Comparison of ENCODE assay signal across 14 mouse cellular contexts in the genomic region with DNA sequence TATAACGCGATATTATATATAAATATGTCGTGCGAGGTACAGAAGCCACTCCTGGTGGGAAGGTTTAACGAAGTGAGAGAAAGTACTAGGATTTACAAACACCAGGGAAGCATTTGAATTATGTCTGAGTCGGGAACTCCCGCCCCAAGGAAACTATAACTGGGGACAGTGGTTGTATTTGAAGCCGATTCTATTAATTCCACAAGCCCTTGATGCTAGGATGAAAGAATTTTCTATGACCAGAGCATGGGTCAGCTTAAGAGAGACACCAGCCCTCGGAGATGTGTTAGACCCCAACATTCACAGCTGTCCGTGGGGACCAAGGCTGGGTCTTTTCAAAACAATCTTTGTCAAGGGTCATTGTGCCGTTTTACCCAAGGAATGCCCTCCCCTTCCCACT. TPM values are rescaled to one million over a fixed set of nuclear protein-coding genes. Genes with fewer than 3 reads are reported as not detected.
A peak's percentile ranks its signal among the peaks of the same experiment; 100 is the strongest.
DNase-seq lines count a peak whose midpoint lies in the region; ATAC-seq and TF ChIP-seq lines count a peak whose summit lies in the region.
"Had no signal": no experiment of that assay in that cellular context is flagged by ENCODE, and none has a peak within 500 bp of the region (broad histone marks: within the 10 kb centered on the region; RNA-seq: fewer than 3 reads in every experiment).

No protein-coding gene starts in this region.

- H3K4me3 ChIP-seq in megakaryocyte, embryonic 14.5 days (replicated peaks) = peak overlapping the region; percentile 3
- peak overlapping the region; percentile 57 for H3K4me3 ChIP-seq in limb, embryonic 15.5 days
- no peak overlapping the region for H3K4me3 ChIP-seq in left cerebral cortex, adult 2 months
- H3K4me3 ChIP-seq: liver, embryonic 15.5 days; myocyte had no signal

- H3K9ac ChIP-seq in limb, embryonic 15.5 days = no peak overlapping the region
- H3K9ac ChIP-seq: liver, embryonic 15.5 days had no signal

- no peaks in the 10 kb centered on the region for H3K9me3 ChIP-seq in megakaryocyte, embryonic 14.5 days
- H3K9me3 ChIP-seq in limb, embryonic 15.5 days = no peaks in the 10 kb centered on the region
- H3K9me3 ChIP-seq: liver, embryonic 15.5 days had no signal

- 22% methylated on average over 11 of the region's 11 CpGs for whole genome bisulfite sequencing in limb, embryonic 15.5 days

- peak overlapping the region; percentile 94 for H3K4me2 ChIP-seq in limb, embryonic 15.5 days
- H3K4me2 ChIP-seq: liver, embryonic 15.5 days had no signal

- no peaks in the 10 kb centered on the region for H3K36me3 ChIP-seq in megakaryocyte, embryonic 14.5 days (replicated peaks; ENCODE audit: low read length)
- H3K36me3 ChIP-seq in limb, embryonic 15.5 days = no peaks in the 10 kb centered on the region
- H3K36me3 ChIP-seq: liver, embryonic 15.5 days had no signal

- peaks cover 70% of the 10 kb centered on the region for H3K27me3 ChIP-seq in megakaryocyte, embryonic 14.5 days (replicated peaks)
- peaks cover 41% of the 10 kb centered on the region for H3K27me3 ChIP-seq in limb, embryonic 15.5 days

- peaks cover 35% of the 10 kb centered on the region for H3K4me1 ChIP-seq in megakaryocyte, embryonic 14.5 days
- H3K4me1 ChIP-seq in limb, embryonic 15.5 days = peaks cover 43% of the 10 kb centered on the region
- H3K4me1 ChIP-seq: liver, embryonic 15.5 days had no signal

- DNase-seq in embryo, embryonic 10.5 days (ENCODE audit: low spot score) = peak; percentile 50
- DNase-seq in embryo, embryonic 9.5 days (ENCODE audit: extremely low spot score) = no peak
- no peak for DNase-seq in right cerebral cortex, postnatal 36 days (ENCODE audit: low spot score in 2 of 2)
- no peak for DNase-seq in left cerebral cortex, adult 2 months (ENCODE audit: extremely low spot score in 1 of 2, low spot score in 2 of 2)
- DNase-seq in adrenal gland, postnatal 4 days (ENCODE audit: low spot score in 2 of 2) = no peak
- DNase-seq: adrenal gland, adult 2 months; cerebellum, adult 18-20 months had no signal

- intact Hi-C loops in left cerebral cortex, adult 2 months (cut with DNase I) = no loop called here

- no peak overlapping the region for H3K27ac ChIP-seq in limb, embryonic 15.5 days
- no peak overlapping the region for H3K27ac ChIP-seq in left cerebral cortex, adult 2 months
- H3K27ac ChIP-seq: layer of hippocampus, adult 2 months; liver, embryonic 15.5 days had no signal

- TF ChIP-seq CTCF in left cerebral cortex, adult 2 months (IDR thresholded peaks at IDR 0.05) = no peak

- no peak for ATAC-seq in megakaryocyte, adult 5-6 weeks (ENCODE audit: poor library complexity, severe bottlenecking)
- ATAC-seq in limb, embryonic 15.5 days (ENCODE audit: insufficient number of reproducible peaks, low FRiP score, low TSS enrichment, low read depth) = no peak

RNA-seq across cellular contexts. Expression of a gene that starts 1.3 kb away (rescaled TPM):
- 16.3 and 25.6 TPM in 2 replicates for polyA plus RNA-seq in megakaryocyte, embryonic 14.5 days (2012; ENCODE audit: insufficient read depth, low replicate concordance)
- 1.1 and 2.3 TPM in 2 replicates for total RNA-seq in megakaryocyte, adult 5-6 weeks (2015)
- 0.55 and 1.3 TPM in 2 replicates for total RNA-seq in megakaryocyte, adult 5-6 weeks (2017)
- polyA plus RNA-seq in limb, embryonic 15.5 days (2015; fragmentation: Nextera tagmentation; extraction: Ambion mirVana) = 11.4 and 12.8 TPM in 2 replicates
- 1 to 10 TPM; 2.7 to 3.4 TPM for total RNA-seq in left cerebral cortex, adult 2 months (2021)
- total RNA-seq in adrenal gland, postnatal 4 days (2021) = 1 to 10 TPM; 4.2 to 6.1 TPM
- total RNA-seq: MEL had no signal
- polyA plus RNA-seq: liver, embryonic 15.5 days had no signal
